21 mouse cellular contexts compared by ENCODE assay signal in genomic region chr5:103464771-103465170, GRCm38 (mm10). TPM values are rescaled to one million over a fixed set of nuclear protein-coding genes. Genes with fewer than 3 reads are reported as not detected.
DNase-seq lines count a peak whose midpoint lies in the region; ATAC-seq and TF ChIP-seq lines count a peak whose summit lies in the region.
"Had no signal": no experiment of that assay in that cellular context is flagged by ENCODE, and none has a peak within 500 bp of the region (broad histone marks: within the 10 kb centered on the region; RNA-seq: fewer than 3 reads in every experiment).

No protein-coding gene starts in this region.

- H3K36me3 ChIP-seq in kidney, embryonic 16.5 days (ENCODE audit: insufficient read depth, low read length) = no peaks in the 10 kb centered on the region
- H3K36me3 ChIP-seq in kidney, postnatal 0 days (ENCODE audit: insufficient read depth, low read length) = no peaks in the 10 kb centered on the region
- no peaks in the 10 kb centered on the region for H3K36me3 ChIP-seq in hindbrain, embryonic 16.5 days (ENCODE audit: control insufficient read depth, insufficient read depth, low read length)
- H3K36me3 ChIP-seq: embryonic facial prominence, embryonic 15.5 days; forebrain, embryonic 15.5 days; heart, embryonic 15.5 days had no signal

- H3K27me3 ChIP-seq in kidney, embryonic 16.5 days (ENCODE audit: insufficient read depth, low read length) = no peaks in the 10 kb centered on the region
- H3K27me3 ChIP-seq in kidney, postnatal 0 days (ENCODE audit: insufficient read depth, low read length) = no peaks in the 10 kb centered on the region
- H3K27me3 ChIP-seq in hindbrain, embryonic 16.5 days (replicated peaks; ENCODE audit: control insufficient read depth, insufficient read depth, low read length) = no peaks in the 10 kb centered on the region
- H3K27me3 ChIP-seq: CH12.LX; embryonic facial prominence, embryonic 15.5 days; forebrain, embryonic 15.5 days; heart, embryonic 15.5 days had no signal

- no peak for TF ChIP-seq CTCF in kidney, postnatal 0 days (IDR thresholded peaks at IDR 0.05; ENCODE audit: low read depth)

- peak overlapping the region; percentile 35; the same call in 1 of the 2 replicates for H3K27ac ChIP-seq in kidney, embryonic 16.5 days (ENCODE audit: low read length)
- no peak overlapping the region for H3K27ac ChIP-seq in kidney, postnatal 0 days
- H3K27ac ChIP-seq in hindbrain, embryonic 16.5 days (ENCODE audit: low read depth, low read length) = no peak overlapping the region
- H3K27ac ChIP-seq: embryonic facial prominence, embryonic 15.5 days; forebrain, embryonic 15.5 days; heart, embryonic 10.5 days; heart, embryonic 15.5 days; hindbrain, embryonic 14.5 days had no signal

- no peaks in the 10 kb centered on the region for H3K9me3 ChIP-seq in kidney, embryonic 16.5 days (ENCODE audit: low read length)
- no peaks in the 10 kb centered on the region for H3K9me3 ChIP-seq in kidney, postnatal 0 days (replicated peaks; ENCODE audit: low read length)
- no peaks in the 10 kb centered on the region for H3K9me3 ChIP-seq in hindbrain, embryonic 16.5 days (ENCODE audit: control insufficient read depth, low read length)
- H3K9me3 ChIP-seq: embryonic facial prominence, embryonic 15.5 days; forebrain, embryonic 15.5 days; heart, embryonic 10.5 days; heart, embryonic 15.5 days had no signal

- peaks cover 11% of the 10 kb centered on the region for H3K4me1 ChIP-seq in kidney, embryonic 16.5 days (ENCODE audit: insufficient read depth, low read length)
- no peaks in the 10 kb centered on the region for H3K4me1 ChIP-seq in kidney, postnatal 0 days (replicated peaks; ENCODE audit: insufficient read depth, low read length)
- H3K4me1 ChIP-seq in hindbrain, embryonic 16.5 days (ENCODE audit: control insufficient read depth, insufficient read depth, low read depth, low read length) = no peaks in the 10 kb centered on the region

- H3K9ac ChIP-seq in kidney, embryonic 16.5 days (replicated peaks; ENCODE audit: low read length) = no peak overlapping the region
- H3K9ac ChIP-seq in kidney, postnatal 0 days (ENCODE audit: low read depth, low read length) = no peak overlapping the region
- no peak overlapping the region for H3K9ac ChIP-seq in hindbrain, embryonic 16.5 days (ENCODE audit: low read depth, low read length)
- H3K9ac ChIP-seq: embryonic facial prominence, embryonic 15.5 days; forebrain, embryonic 15.5 days; heart, embryonic 15.5 days; hindbrain, embryonic 14.5 days had no signal

- H3K4me2 ChIP-seq in kidney, embryonic 16.5 days (replicated peaks; ENCODE audit: low read depth, low read length) = no peak overlapping the region; the same call in 1 of the 2 replicates
- H3K4me2 ChIP-seq in kidney, postnatal 0 days (ENCODE audit: low read length) = no peak overlapping the region
- no peak overlapping the region for H3K4me2 ChIP-seq in hindbrain, embryonic 16.5 days (ENCODE audit: low read length)
- H3K4me2 ChIP-seq: embryonic facial prominence, embryonic 15.5 days; forebrain, embryonic 15.5 days; heart, embryonic 15.5 days; hindbrain, embryonic 14.5 days had no signal

- peak; percentile 28 for DNase-seq in kidney, adult 11 months
- no peak for DNase-seq in kidney, adult 18-20 months
- DNase-seq in kidney, postnatal 4 days = no peak
- DNase-seq in kidney, postnatal 0 days (ENCODE audit: low spot score) = peak; percentile 32
- DNase-seq: adrenal gland, adult 2 months; adrenal gland, postnatal 25 days; cerebellum, adult 2 months; cerebellum, postnatal 10 days; embryo, embryonic 11 days; gastrocnemius, postnatal 36 days; heart, adult 18-20 months; heart, postnatal 14 days had no signal

- 64% methylated on average over 10 of the region's 10 CpGs for WGBS in kidney, embryonic 16.5 days
- WGBS in kidney, postnatal 0 days = 69% methylated on average over 10 of the region's 10 CpGs
- 73% methylated on average over 10 of the region's 10 CpGs for WGBS in hindbrain, embryonic 16.5 days

- no peak overlapping the region for H3K4me3 ChIP-seq in kidney, embryonic 16.5 days (ENCODE audit: low read length)
- H3K4me3 ChIP-seq in kidney, postnatal 0 days (replicated peaks; ENCODE audit: low read depth, low read length) = no peak overlapping the region
- no peak overlapping the region for H3K4me3 ChIP-seq in hindbrain, embryonic 16.5 days (ENCODE audit: low read length)
- H3K4me3 ChIP-seq: embryonic facial prominence, embryonic 15.5 days; forebrain, embryonic 15.5 days; heart, embryonic 10.5 days; heart, embryonic 15.5 days had no signal

- ATAC-seq in kidney, embryonic 16.5 days (ENCODE audit: low FRiP score, low TSS enrichment) = no peak
- ATAC-seq in kidney, postnatal 0 days (replicated peaks; ENCODE audit: low FRiP score, low read depth) = no peak
- ATAC-seq in hindbrain, embryonic 16.5 days = no peak
- ATAC-seq in erythroblast, adult 5-6 weeks (replicated peaks; ENCODE audit: low FRiP score, poor library complexity, severe bottlenecking) = no peak
- ATAC-seq: forebrain, embryonic 15.5 days had no signal

RNA-seq across cellular contexts. Expression of gene Ptpn13, which starts 39.8 kb away (rescaled TPM):
- polyA plus RNA-seq in kidney, embryonic 16.5 days (2015; fragmentation: Nextera tagmentation; extraction: Ambion mirVana) = 31.1 and 32.8 TPM in 2 replicates
- 20.4 and 20.8 TPM in 2 replicates for polyA plus RNA-seq in kidney, postnatal 0 days (2015; fragmentation: Nextera tagmentation; extraction: Ambion mirVana)
- polyA plus RNA-seq in hindbrain, embryonic 16.5 days (2015; fragmentation: Nextera tagmentation; extraction: Ambion mirVana) = 3.3 and 4.2 TPM in 2 replicates
- total RNA-seq in erythroblast, adult 5-6 weeks (2015; ENCODE audit: low replicate concordance) = 0.96 and 1.0 TPM in 2 replicates
- total RNA-seq in erythroblast, adult 5-6 weeks (2017; ENCODE audit: low replicate concordance) = 0.28 and 1.8 TPM in 2 replicates

Comparison
In these comparisons a context has a peak if more than half of its experiments do, and no peak if none do; other contexts are left out.
1. DNase-seq: peak in kidney, adult 11 months (single experiment) and kidney, postnatal 0 days (single experiment); none in kidney, adult 18-20 months (single experiment) and kidney, postnatal 4 days (0 of 2).